ENCODE assay signal across 11 mouse cellular contexts in genomic region chr14:20884691-20885090, GRCm38 (mm10). TPM values are rescaled to one million over a fixed set of nuclear protein-coding genes. Genes with fewer than 3 reads are reported as not detected.
A peak's percentile ranks its signal among the peaks of the same experiment; 100 is the strongest.
DNase-seq lines count a peak whose midpoint lies in the region; ATAC-seq and TF ChIP-seq lines count a peak whose summit lies in the region.
"Had no signal": no experiment of that assay in that cellular context is flagged by ENCODE, and none has a peak within 500 bp of the region (broad histone marks: within the 10 kb centered on the region; RNA-seq: fewer than 3 reads in every experiment).

No protein-coding gene starts in this region.

- peaks cover 20% of the 10 kb centered on the region for H3K4me1 ChIP-seq in limb, embryonic 12.5 days (replicated peaks)
- H3K4me1 ChIP-seq in limb, embryonic 10.5 days = peaks cover 24% of the 10 kb centered on the region
- H3K4me1 ChIP-seq in bone marrow macrophage, adult 2 months (ENCODE audit: control insufficient read depth, insufficient read depth, low read length) = peaks cover 20% of the 10 kb centered on the region
- H3K4me1 ChIP-seq in embryonic fibroblast, embryonic 13.5 days (ENCODE audit: control insufficient read depth, insufficient read depth, low read length) = peaks cover 14% of the 10 kb centered on the region; the same call in 1 of the 2 replicates

- H3K36me3 ChIP-seq in limb, embryonic 12.5 days = no peaks in the 10 kb centered on the region
- H3K36me3 ChIP-seq in limb, embryonic 10.5 days = no peaks in the 10 kb centered on the region
- no peaks in the 10 kb centered on the region for H3K36me3 ChIP-seq in macrophage (ENCODE audit: inconsistent target)
- H3K36me3 ChIP-seq: limb, embryonic 13.5 days had no signal

- intact Hi-C loops in left cerebral cortex, postnatal 25 days (cut with DNase I) = loop anchor here (5.0 kb wide), 1 partner anchor 108 kb away; no protein-coding TSS in a partner anchor

- 83% methylated on average over 5 of the region's 5 CpGs for WGBS in limb, embryonic 12.5 days
- WGBS in limb, embryonic 10.5 days = 84% methylated on average over 5 of the region's 5 CpGs
- 74% methylated on average over 5 of the region's 5 CpGs for WGBS in macrophage (ENCODE audit: missing documents)

- H3K27ac ChIP-seq in limb, embryonic 12.5 days = 0 out of 2 replicates have a peak overlapping the region, but pooled peaks have one; percentile 50
- no peak overlapping the region for H3K27ac ChIP-seq in limb, embryonic 10.5 days
- peak overlapping the region; percentile 94 for H3K27ac ChIP-seq in bone marrow macrophage, adult 2 months (ENCODE audit: insufficient read depth, low read depth, low read length)
- H3K27ac ChIP-seq in embryonic fibroblast, embryonic 13.5 days (ENCODE audit: insufficient read depth, low read length) = peak overlapping the region; percentile 81
- H3K27ac ChIP-seq in macrophage = peak overlapping the region; percentile 87
- H3K27ac ChIP-seq: hindbrain, postnatal 0 days had no signal

- H3K9me3 ChIP-seq in limb, embryonic 12.5 days = no peaks in the 10 kb centered on the region
- H3K9me3 ChIP-seq in limb, embryonic 10.5 days (replicated peaks) = no peaks in the 10 kb centered on the region
- H3K9me3 ChIP-seq: limb, embryonic 13.5 days had no signal

- no peak overlapping the region for H3K4me3 ChIP-seq in limb, embryonic 12.5 days (replicated peaks)
- no peak overlapping the region for H3K4me3 ChIP-seq in limb, embryonic 10.5 days
- peak overlapping the region; percentile 24; the same call in 1 of the 2 replicates for H3K4me3 ChIP-seq in bone marrow macrophage, adult 2 months (ENCODE audit: insufficient read depth, low read length)
- H3K4me3 ChIP-seq in embryonic fibroblast, embryonic 13.5 days (ENCODE audit: insufficient read depth, low read length) = no peak overlapping the region
- H3K4me3 ChIP-seq in macrophage (ENCODE audit: inconsistent target) = peak overlapping the region; percentile 3; the same call in 1 of the 2 replicates
- H3K4me3 ChIP-seq: limb, embryonic 13.5 days had no signal

- no peak overlapping the region for H3K9ac ChIP-seq in limb, embryonic 12.5 days (replicated peaks)
- H3K9ac ChIP-seq: limb, embryonic 13.5 days had no signal

- ATAC-seq in limb, embryonic 12.5 days (ENCODE audit: insufficient number of reproducible peaks, insufficient read depth, low FRiP score, low TSS enrichment, low read depth) = no peak
- ATAC-seq: hindbrain, postnatal 0 days had no signal

- no peak overlapping the region for H3K4me2 ChIP-seq in limb, embryonic 12.5 days

- no peak for TF ChIP-seq POLR2A in bone marrow macrophage, adult 2 months (IDR thresholded peaks at IDR 0.05; ENCODE audit: borderline replicate concordance, low read depth, low read length)
- TF ChIP-seq POLR2A in embryonic fibroblast, embryonic 13.5 days (IDR thresholded peaks at IDR 0.05; ENCODE audit: low read depth, low read length) = no peak

- TF ChIP-seq CTCF in bone marrow macrophage, adult 2 months (IDR thresholded peaks at IDR 0.05; ENCODE audit: low read depth, low read length) = no peak
- TF ChIP-seq CTCF in embryonic fibroblast, embryonic 13.5 days (IDR thresholded peaks at IDR 0.05; ENCODE audit: borderline replicate concordance, insufficient read depth, low read length) = no peak

- DNase-seq in limb, embryonic 10.5 days (ENCODE audit: low spot score) = no peak
- DNase-seq in left cerebral cortex, postnatal 25 days (ENCODE audit: low spot score in 2 of 2) = no peak
- no peak for DNase-seq in adrenal gland, postnatal 25 days
- no peak for DNase-seq in adrenal gland, adult 18-20 months (ENCODE audit: low spot score in 2 of 2)
- DNase-seq: cerebellum, adult 11 months had no signal

- H3K79me2 ChIP-seq in macrophage (ENCODE audit: inconsistent target) = no peaks in the 10 kb centered on the region

- no peaks in the 10 kb centered on the region for H3K27me3 ChIP-seq in limb, embryonic 12.5 days
- H3K27me3 ChIP-seq in limb, embryonic 10.5 days (ENCODE audit: low read depth, poor library complexity, severe bottlenecking) = no peaks in the 10 kb centered on the region
- H3K27me3 ChIP-seq: limb, embryonic 13.5 days had no signal

RNA-seq across cellular contexts. Expression of gene Vcl, which starts 44.5 kb away (rescaled TPM):
- polyA plus RNA-seq in limb, embryonic 12.5 days (2016; fragmentation: Nextera tagmentation; extraction: Ambion mirVana) = 51.1 and 55.4 TPM in 2 replicates
- 38.2 and 42.4 TPM in 2 replicates for polyA plus RNA-seq in limb, embryonic 10.5 days (2016; fragmentation: Nextera tagmentation; extraction: Ambion mirVana)
- 12.9 and 13.2 TPM in 2 replicates for polyA plus RNA-seq in bone marrow macrophage, adult 2 months (2012; ENCODE audit: insufficient read depth, insufficient read length, missing spikeins)
- polyA plus RNA-seq in embryonic fibroblast, embryonic 13.5 days (2011; ENCODE audit: insufficient read length, low read depth, missing spikeins) = 494 and 636 TPM in 2 replicates
- total RNA-seq in macrophage (2018; cell fraction: chromatin; rRNA removed) = 100 to 1,000 TPM in 1 of 26 experiments, 10 to 100 TPM in 22, 1 to 10 TPM in 3; 8.6 to 161 (median 39.7) TPM
- total RNA-seq in macrophage (2018; cell fraction: cytosol; rRNA removed) = 10 to 100 TPM in 15 of 26 experiments, 1 to 10 TPM in 11; 5.2 to 49.9 (median 19.2) TPM
- total RNA-seq in macrophage (2018; cell fraction: nucleus; rRNA removed) = 10 to 100 TPM in 23 of 26 experiments, 1 to 10 TPM in 3; 7.7 to 65.2 (median 34.0) TPM
- 14.0 to 27.3 TPM (median 15.5 TPM) in 3 replicates for polyA plus RNA-seq in macrophage (2018)
- total RNA-seq in left cerebral cortex, postnatal 25 days (2021) = 10 to 100 TPM; 24.0 to 24.7 TPM
- total RNA-seq in adrenal gland, postnatal 25 days (2021) = 91.6 and 100 TPM in 2 replicates
- 100 to 1,000 TPM in 1 of 2 experiments, 10 to 100 TPM in 1; 83.0 to 123 TPM for total RNA-seq in adrenal gland, adult 18-20 months (2021)

RNA-seq across cellular contexts. Expression of gene Plau, which starts 48.2 kb away (rescaled TPM):
- polyA plus RNA-seq in limb, embryonic 12.5 days (2016; fragmentation: Nextera tagmentation; extraction: Ambion mirVana) = 0.64 and 0.68 TPM in 2 replicates
- polyA plus RNA-seq in limb, embryonic 10.5 days (2016; fragmentation: Nextera tagmentation; extraction: Ambion mirVana) = 0.54 and 0.55 TPM in 2 replicates
- polyA plus RNA-seq in bone marrow macrophage, adult 2 months (2012; ENCODE audit: insufficient read depth, insufficient read length, missing spikeins) = 16.7 and 18.6 TPM in 2 replicates
- 75.9 and 142 TPM in 2 replicates for polyA plus RNA-seq in embryonic fibroblast, embryonic 13.5 days (2011; ENCODE audit: insufficient read length, low read depth, missing spikeins)
- total RNA-seq in macrophage (2018; cell fraction: chromatin; rRNA removed) = 100 to 1,000 TPM in 7 of 26 experiments, 10 to 100 TPM in 18, 1 to 10 TPM in 1; 9.6 to 345 (median 38.2) TPM
- 100 to 1,000 TPM in 7 of 26 experiments, 10 to 100 TPM in 19; 41.3 to 309 (median 83.1) TPM for total RNA-seq in macrophage (2018; cell fraction: cytosol; rRNA removed)
- 100 to 1,000 TPM in 13 of 26 experiments, 10 to 100 TPM in 13; 32.6 to 727 (median 100) TPM for total RNA-seq in macrophage (2018; cell fraction: nucleus; rRNA removed)
- 44.2 to 693 TPM (median 52.7 TPM) in 3 replicates for polyA plus RNA-seq in macrophage (2018)
- 1 to 10 TPM; 5.9 to 7.8 TPM for total RNA-seq in left cerebral cortex, postnatal 25 days (2021)
- 14.2 and 21.2 TPM in 2 replicates for total RNA-seq in adrenal gland, postnatal 25 days (2021)
- 10 to 100 TPM; 20.9 to 29.8 TPM for total RNA-seq in adrenal gland, adult 18-20 months (2021)

Comparison
In these comparisons a context has a peak if more than half of its experiments do, and no peak if none do; other contexts are left out.
1. H3K4me3 ChIP-seq: peak in bone marrow macrophage, adult 2 months (single experiment) and macrophage (single experiment); none in limb, embryonic 12.5 days (single experiment), limb, embryonic 10.5 days (single experiment) and embryonic fibroblast, embryonic 13.5 days (single experiment).
2. RNA of gene Plau, which starts 48.2 kb away (polyA plus RNA-seq): 75.9 to 142 TPM in embryonic fibroblast, embryonic 13.5 days, 44.2 to 693 TPM in macrophage and 16.7 to 18.6 TPM in bone marrow macrophage, adult 2 months; 0.64 to 0.68 TPM in limb, embryonic 12.5 days and 0.54 to 0.55 TPM in limb, embryonic 10.5 days; every median in the first group is over 10 times any median in the second.